Mouse (Mus musculus) thymus, adult 2 months (tissue): ENCODE measurements at regions not wholly inside any gene's neighbourhood (a gene's known extent, or its start where the extent isn't known, plus 50 kb on each side); places are given as distances from the start of the nearest gene placed in this dataset.

Experiments used
- CTCF ChIP-seq: fragments of 200-500 bp; IDR thresholded peaks from 2 replicates; pipeline ENCODE4 v1.5.1; 2012; ENCODE audit warnings: mild to moderate bottlenecking, control low read depth, low read length, moderate library complexity, borderline replicate concordance; ENCODE audit not compliant: control insufficient read depth, poor library complexity, insufficient read depth; ENCODE audit errors: extremely low read depth
- POLR2A ChIP-seq: fragments of 200-500 bp; IDR thresholded peaks from 2 replicates; pipeline ENCODE4 v1.6.1; 2012; ENCODE audit warnings: mild to moderate bottlenecking, low read length, control low read depth, moderate library complexity; ENCODE audit not compliant: control insufficient read depth, poor library complexity, insufficient read depth; ENCODE audit errors: extremely low read depth

- TF ChIP-seq POLR2A (no peak), CTCF (no peak)
Measured at GRCm38 (mm10) chr19:14659725-14660124, 61.9 kb upstream of the Tle4 start.
